Mouse (Mus musculus): ENCODE measurements around the gene Col5a3. TPM values are rescaled to one million over a fixed set of nuclear protein-coding genes. Genes with fewer than 3 reads are reported as not detected.

Gene Col5a3
- 4.0 and 4.6 TPM in 2 replicates for polyA plus RNA-seq (2012; rRNA removed)

GRCm38 (mm10) chr9:20814521-20815272 lies at the start of gene Col5a3:
Col5a3 (minus strand) TSS chr9:20815067.
- Histone ChIP-seq H3K4me1 (ENCODE audit: control insufficient read depth, insufficient read depth, low read length) (peaks cover 7% of the 10 kb centered on the region), H3K4me3 (replicated peaks; ENCODE audit: extremely low read depth, low read depth, low read length) (peak within 1 kb of the TSS; percentile 0)
- WGBS = 6% methylated on average over 28 of the region's 29 CpGs
- TF ChIP-seq CTCF (IDR thresholded peaks at IDR 0.05; ENCODE audit: insufficient read depth, low read length) (no peak), POLR2A (IDR thresholded peaks at IDR 0.05; ENCODE audit: borderline replicate concordance, extremely low read depth, low read depth, low read length) (no peak)
- DNase-seq = peak; percentile 14

GRCm38 (mm10) chr9:20862225-20862624 lies 47.4 kb upstream of the Col5a3 start:
- Histone ChIP-seq H3K4me3 (replicated peaks; ENCODE audit: extremely low read depth, low read depth, low read length) (no peak overlapping the region), H3K4me1 (ENCODE audit: control insufficient read depth, insufficient read depth, low read length) (no peaks in the 10 kb centered on the region)
- TF ChIP-seq POLR2A (IDR thresholded peaks at IDR 0.05; ENCODE audit: borderline replicate concordance, extremely low read depth, low read depth, low read length) (no peak), CTCF (IDR thresholded peaks at IDR 0.05; ENCODE audit: insufficient read depth, low read length) (no peak)
- no peak for DNase-seq
- 60% methylated on average over 4 of the region's 4 CpGs for WGBS

GRCm38 (mm10) chr9:20861821-20862220 lies 47.0 kb upstream of the Col5a3 start:
- WGBS = 5% methylated on average over 4 of the region's 4 CpGs
- Histone ChIP-seq H3K4me1 (ENCODE audit: control insufficient read depth, insufficient read depth, low read length) (no peaks in the 10 kb centered on the region), H3K4me3 (replicated peaks; ENCODE audit: extremely low read depth, low read depth, low read length) (no peak overlapping the region)
- peak; percentile 53 for TF ChIP-seq CTCF (IDR thresholded peaks at IDR 0.05; ENCODE audit: insufficient read depth, low read length)
- no peak for TF ChIP-seq POLR2A (IDR thresholded peaks at IDR 0.05; ENCODE audit: borderline replicate concordance, extremely low read depth, low read depth, low read length)
- no peak for DNase-seq

GRCm38 (mm10) chr9:20859926-20860325 lies 45.1 kb upstream of the Col5a3 start:
- no peak overlapping the region for H3K4me3 ChIP-seq (replicated peaks; ENCODE audit: extremely low read depth, low read depth, low read length)
- no peak for DNase-seq
- no peak for TF ChIP-seq CTCF (IDR thresholded peaks at IDR 0.05; ENCODE audit: insufficient read depth, low read length)
- no peak for TF ChIP-seq POLR2A (IDR thresholded peaks at IDR 0.05; ENCODE audit: borderline replicate concordance, extremely low read depth, low read depth, low read length)
- 39% methylated on average over 6 of the region's 6 CpGs for WGBS
- H3K4me1 ChIP-seq (ENCODE audit: control insufficient read depth, insufficient read depth, low read length) = no peaks in the 10 kb centered on the region

- Histone ChIP-seq H3K4me3 (replicated peaks; ENCODE audit: extremely low read depth, low read depth, low read length) (no peak overlapping the region), H3K4me1 (ENCODE audit: control insufficient read depth, insufficient read depth, low read length) (no peaks in the 10 kb centered on the region)
- TF ChIP-seq POLR2A (IDR thresholded peaks at IDR 0.05; ENCODE audit: borderline replicate concordance, extremely low read depth, low read depth, low read length) = no peak
- TF ChIP-seq CTCF (IDR thresholded peaks at IDR 0.05; ENCODE audit: insufficient read depth, low read length) = no peak
- 8% methylated on average over 6 of the region's 6 CpGs for WGBS
- DNase-seq = no peak
Measured at GRCm38 (mm10) chr9:20857131-20857530, 42.3 kb upstream of the Col5a3 start.

- no peak overlapping the region for H3K4me3 ChIP-seq (replicated peaks; ENCODE audit: extremely low read depth, low read depth, low read length)
- TF ChIP-seq CTCF (IDR thresholded peaks at IDR 0.05; ENCODE audit: insufficient read depth, low read length) = no peak
- no peak for TF ChIP-seq POLR2A (IDR thresholded peaks at IDR 0.05; ENCODE audit: borderline replicate concordance, extremely low read depth, low read depth, low read length)
- DNase-seq = no peak
- no peaks in the 10 kb centered on the region for H3K4me1 ChIP-seq (ENCODE audit: control insufficient read depth, insufficient read depth, low read length)
- WGBS = 81% methylated on average over 2 of the region's 2 CpGs
Measured at GRCm38 (mm10) chr9:20850179-20850578, 35.3 kb upstream of the Col5a3 start.

- Histone ChIP-seq H3K4me3 (replicated peaks; ENCODE audit: extremely low read depth, low read depth, low read length) (no peak overlapping the region), H3K4me1 (ENCODE audit: control insufficient read depth, insufficient read depth, low read length) (no peaks in the 10 kb centered on the region)
- no peak for TF ChIP-seq POLR2A (IDR thresholded peaks at IDR 0.05; ENCODE audit: borderline replicate concordance, extremely low read depth, low read depth, low read length)
- peak; percentile 19; the same call in 1 of the 2 replicates for TF ChIP-seq CTCF (IDR thresholded peaks at IDR 0.05; ENCODE audit: insufficient read depth, low read length)
- no peak for DNase-seq
- WGBS = 29% methylated on average over 2 of the region's 2 CpGs
Measured at GRCm38 (mm10) chr9:20842670-20843069, 27.8 kb upstream of the Col5a3 start.

GRCm38 (mm10) chr9:20842211-20842610 lies 27.3 kb upstream of the Col5a3 start:
- Histone ChIP-seq H3K4me1 (ENCODE audit: control insufficient read depth, insufficient read depth, low read length) (no peaks in the 10 kb centered on the region), H3K4me3 (replicated peaks; ENCODE audit: extremely low read depth, low read depth, low read length) (no peak overlapping the region)
- 39% methylated on average over 4 of the region's 4 CpGs for WGBS
- TF ChIP-seq CTCF (IDR thresholded peaks at IDR 0.05; ENCODE audit: insufficient read depth, low read length) = no peak
- TF ChIP-seq POLR2A (IDR thresholded peaks at IDR 0.05; ENCODE audit: borderline replicate concordance, extremely low read depth, low read depth, low read length) = no peak
- no peak for DNase-seq

- Histone ChIP-seq H3K4me3 (replicated peaks; ENCODE audit: extremely low read depth, low read depth, low read length) (no peak overlapping the region), H3K4me1 (ENCODE audit: control insufficient read depth, insufficient read depth, low read length) (no peaks in the 10 kb centered on the region)
- 52% methylated on average over 6 of the region's 6 CpGs for WGBS
- TF ChIP-seq CTCF (IDR thresholded peaks at IDR 0.05; ENCODE audit: insufficient read depth, low read length) (no peak), POLR2A (IDR thresholded peaks at IDR 0.05; ENCODE audit: borderline replicate concordance, extremely low read depth, low read depth, low read length) (no peak)
- DNase-seq = no peak
Measured at GRCm38 (mm10) chr9:20838931-20839330, 24.1 kb upstream of the Col5a3 start.
